Mouse (Mus musculus) ZHBTc4 (cell line): ENCODE data around the gene Spag8.

Source experiments
- DNase-seq: peaks from one replicate; pipeline ENCODE4 v3.0.0-alpha.2; 2011; ENCODE audit warnings: low read depth, low spot score

The Spag8 gene

GRCm38 (mm10) chr4:43652726-43653125, 668 bp downstream of the Spag8 start:
- no peak for DNase-seq

DNA sequence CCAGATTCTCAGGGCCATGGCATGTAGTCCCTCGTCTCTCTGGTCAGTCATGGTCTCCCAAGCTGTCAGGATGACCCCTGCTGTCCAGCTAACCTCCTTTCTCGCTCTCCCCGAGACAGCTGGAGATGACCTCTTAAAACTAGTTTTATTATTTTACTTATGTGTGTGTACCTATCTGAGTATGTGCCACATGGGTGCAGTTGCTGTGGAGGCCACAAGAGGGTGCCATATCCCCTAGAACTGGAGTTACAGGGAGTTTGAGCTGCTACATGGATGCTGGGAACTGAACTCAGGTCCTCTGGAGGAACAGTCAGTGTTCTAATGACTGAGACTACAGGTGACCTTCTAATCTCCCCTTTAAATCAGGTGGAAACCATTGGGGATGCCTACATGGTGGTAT, 3.6 kb downstream of the Spag8 start:
- peak; percentile 63 for DNase-seq

- no peak for DNase-seq
These were observed 12.9 kb downstream of the Spag8 start for GRCm38 (mm10) chr4:43640491-43640890.

DNA sequence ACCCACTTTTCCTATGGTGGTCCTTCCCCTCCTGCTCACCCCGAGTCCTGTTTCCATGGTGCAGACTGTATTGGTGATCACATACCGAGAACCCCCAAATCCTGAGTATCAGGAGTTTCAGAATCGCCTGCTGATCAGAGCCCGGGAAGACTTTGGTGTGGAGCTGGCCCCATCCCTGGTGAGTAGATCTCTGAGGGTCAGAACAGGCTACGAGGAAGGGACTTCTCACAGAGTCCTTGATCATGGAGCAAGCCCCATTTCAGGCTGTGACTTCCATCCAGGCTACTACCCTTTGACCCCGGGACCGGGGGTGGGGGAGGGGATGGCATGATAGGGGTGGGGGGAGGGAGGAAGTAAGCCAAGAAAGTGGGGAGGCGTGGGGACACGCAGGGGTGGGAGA, 13.3 kb downstream of the Spag8 start:
- DNase-seq = no peak

DNA sequence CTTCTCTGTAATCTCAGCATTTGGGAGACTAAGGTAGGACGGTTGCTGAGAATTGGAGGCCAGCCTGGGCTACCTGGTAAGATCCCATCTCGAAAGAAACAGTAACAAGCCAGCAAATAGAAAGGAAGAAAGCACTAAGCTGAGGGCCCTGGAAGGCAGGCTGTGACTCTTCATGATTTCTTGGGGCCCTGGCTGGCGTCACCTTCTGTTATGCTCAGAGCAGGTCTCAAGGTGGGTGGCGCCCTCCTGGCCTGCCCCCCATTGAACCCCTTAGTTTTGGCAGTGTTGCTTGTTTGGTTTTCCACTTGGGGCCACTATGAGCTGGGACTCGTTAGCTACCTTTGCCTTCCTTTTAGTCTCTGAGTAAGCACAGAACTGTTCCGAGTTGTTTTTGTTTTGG, 16.6 kb downstream of the Spag8 start:
- DNase-seq = no peak

- DNase-seq = no peak
These were observed 18.6 kb downstream of the Spag8 start for GRCm38 (mm10) chr4:43634621-43635374.

DNA sequence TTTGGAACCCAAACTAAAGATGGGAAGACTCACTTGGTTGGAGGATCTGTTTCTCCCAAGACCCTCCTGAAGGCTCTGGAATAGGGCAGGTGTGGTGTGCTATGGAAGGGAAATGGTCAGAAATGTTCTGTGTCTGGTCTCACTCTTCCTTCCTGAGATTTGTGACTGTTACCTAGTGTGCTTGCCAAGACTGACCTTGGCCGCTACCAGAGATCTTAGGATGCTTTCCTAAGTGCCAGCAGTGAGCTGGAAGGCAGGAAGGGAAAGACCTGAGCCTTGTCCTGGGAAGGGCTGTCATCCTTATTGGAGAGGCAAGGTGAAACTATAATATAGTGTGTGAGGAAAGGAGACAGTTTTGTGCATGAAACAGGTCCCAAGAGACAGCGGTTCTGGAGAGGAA, 19.7 kb downstream of the Spag8 start:
- DNase-seq = no peak

DNA sequence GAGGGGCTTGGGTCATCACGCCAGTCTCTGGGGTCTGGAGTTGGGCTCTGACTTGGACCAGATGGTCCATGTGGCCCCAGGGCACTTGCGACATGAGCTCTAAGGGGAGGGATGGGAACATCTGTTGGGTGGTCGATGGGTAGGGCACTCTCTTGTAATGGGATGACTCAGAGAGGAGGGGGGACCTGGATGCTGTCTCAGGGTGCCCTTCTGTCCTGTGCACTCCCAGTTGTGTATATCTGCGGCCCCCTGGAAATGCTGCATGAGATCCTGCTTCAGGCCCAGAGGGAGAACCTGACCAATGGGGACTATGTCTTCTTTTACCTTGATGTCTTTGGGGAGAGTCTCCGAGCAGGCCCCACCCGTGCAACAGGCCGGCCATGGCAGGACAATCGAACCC, 20.1 kb downstream of the Spag8 start:
- no peak for DNase-seq

- peak; percentile 23 for DNase-seq
These were observed 21.2 kb downstream of the Spag8 start for GRCm38 (mm10) chr4:43631956-43632920.

- DNase-seq = peak; percentile 60
These were observed 22.1 kb downstream of the Spag8 start, which contains the start of gene Npr2 for GRCm38 (mm10) chr4:43631046-43631955. TSS of gene Npr2 (plus strand) at chr4:43631935.

DNA sequence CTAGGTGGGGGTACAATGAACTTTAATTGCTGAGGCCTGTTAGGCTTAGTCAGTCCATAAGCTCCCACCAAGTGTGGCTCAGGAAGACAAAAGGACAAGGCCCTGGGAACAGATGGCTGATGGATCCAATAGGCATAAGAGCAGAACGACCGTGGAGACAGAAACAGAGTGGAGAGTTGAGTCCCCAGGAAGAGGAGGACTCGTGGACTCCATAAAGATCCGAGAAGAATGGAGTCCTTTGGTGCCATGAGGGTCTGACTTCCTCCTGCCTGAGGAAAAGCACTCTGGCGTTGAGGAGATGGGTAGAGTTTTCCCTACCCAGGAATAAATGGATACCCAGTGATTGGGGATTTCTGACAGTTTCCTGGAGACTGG, 22.7 kb downstream of the Spag8 start:
- no peak for DNase-seq

DNA sequence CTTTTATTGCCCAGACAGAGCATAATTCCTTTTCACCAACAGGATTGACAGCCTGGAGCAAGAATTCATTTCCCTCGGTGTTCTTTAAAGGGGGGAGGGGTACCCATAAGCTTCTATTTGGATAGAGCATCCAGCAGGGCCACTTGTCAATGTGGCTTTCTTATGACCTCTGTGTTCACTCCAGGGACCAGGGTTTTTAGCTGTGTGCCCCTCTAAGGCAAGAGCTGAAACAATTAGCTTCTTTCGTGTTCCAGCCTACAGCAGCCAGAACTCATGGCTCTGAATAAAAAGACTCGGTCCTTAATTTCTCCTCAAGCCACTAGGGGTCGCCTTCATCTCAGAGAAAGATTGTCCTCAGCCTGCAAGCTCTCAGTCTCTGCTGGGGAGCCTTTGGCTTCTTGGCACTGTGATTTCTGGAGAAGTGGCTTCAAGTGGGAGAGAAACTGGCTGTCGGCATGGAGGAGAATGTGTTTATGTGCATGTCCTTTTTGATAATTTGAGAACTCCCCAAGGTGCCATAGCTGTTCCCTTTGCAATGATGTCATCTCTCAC, 23.3 kb downstream of the Spag8 start:
- DNase-seq = peak; percentile 88

DNA sequence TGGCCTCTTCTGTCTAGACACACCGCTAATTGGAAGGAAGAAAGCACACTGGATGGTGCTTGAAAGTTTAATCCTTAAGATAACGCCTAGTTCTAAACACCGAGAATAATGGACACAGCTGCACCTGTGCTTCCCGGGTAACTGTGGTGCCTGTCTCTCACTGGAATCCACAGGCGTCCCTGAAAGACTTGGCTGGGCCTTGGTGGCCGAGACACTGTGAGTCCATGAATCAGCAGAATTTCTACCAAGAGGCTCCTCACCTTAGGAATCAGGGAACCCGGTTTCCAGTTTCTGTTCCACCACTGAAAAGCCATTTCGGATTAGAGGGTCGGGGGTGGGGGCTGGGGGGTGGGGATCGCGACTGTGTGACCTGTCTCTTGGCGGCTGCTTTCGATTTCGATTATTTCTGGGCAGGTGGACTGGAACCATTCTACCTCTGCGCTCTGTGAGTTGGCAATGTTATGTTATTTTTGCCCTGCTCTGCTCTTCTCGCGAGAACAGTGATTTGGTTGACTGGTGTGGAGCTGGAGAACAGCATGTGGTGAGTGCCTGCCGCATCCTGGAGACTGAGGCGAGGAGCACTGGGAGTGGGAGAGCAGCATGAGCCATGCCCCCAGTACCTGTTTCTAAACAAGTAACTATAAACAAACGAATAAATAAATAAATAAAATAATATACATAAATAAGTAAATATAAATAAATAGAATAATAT, 24.1 kb downstream of the Spag8 start:
- DNase-seq = peak; percentile 64

DNA sequence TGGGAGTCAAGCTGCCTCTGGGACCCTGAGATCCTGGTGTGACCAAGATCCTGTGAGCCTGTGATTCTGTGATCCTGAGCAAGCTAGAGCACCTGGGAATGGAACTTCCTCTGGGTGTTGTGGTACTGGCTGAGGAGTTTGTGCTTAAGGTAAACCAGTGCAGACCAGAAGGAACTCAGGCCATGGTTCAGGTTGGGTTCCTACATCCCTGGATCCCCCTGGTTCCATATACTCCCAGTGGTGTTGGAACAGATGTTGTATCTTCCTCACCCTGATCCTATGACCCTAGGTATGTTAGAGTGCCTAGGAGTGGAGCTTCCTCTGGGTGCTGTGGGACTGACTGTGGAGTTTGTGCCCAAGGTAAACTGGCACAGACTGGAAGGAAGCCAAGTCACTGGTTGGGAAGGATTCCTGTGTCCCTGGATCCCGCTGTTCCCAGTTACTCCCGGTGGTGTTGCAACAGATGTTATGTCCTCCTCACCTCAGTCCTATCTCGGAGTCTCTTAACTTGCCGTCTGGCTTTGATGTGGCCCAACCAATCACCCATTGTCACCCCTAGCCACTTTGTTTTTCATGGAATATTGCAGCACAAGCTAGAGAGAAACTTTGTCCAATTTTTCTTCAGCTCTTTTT, 33.1 kb downstream of the Spag8 start:
- no peak for DNase-seq

- DNase-seq = no peak
These were observed 40.2 kb downstream of the Spag8 start for GRCm38 (mm10) chr4:43613060-43613730.

GRCm38 (mm10) chr4:43612534-43612933, 40.9 kb downstream of the Spag8 start:
- no peak for DNase-seq

- DNase-seq = no peak
These were observed 48.4 kb downstream of the Spag8 start for GRCm38 (mm10) chr4:43604751-43605685.

DNA sequence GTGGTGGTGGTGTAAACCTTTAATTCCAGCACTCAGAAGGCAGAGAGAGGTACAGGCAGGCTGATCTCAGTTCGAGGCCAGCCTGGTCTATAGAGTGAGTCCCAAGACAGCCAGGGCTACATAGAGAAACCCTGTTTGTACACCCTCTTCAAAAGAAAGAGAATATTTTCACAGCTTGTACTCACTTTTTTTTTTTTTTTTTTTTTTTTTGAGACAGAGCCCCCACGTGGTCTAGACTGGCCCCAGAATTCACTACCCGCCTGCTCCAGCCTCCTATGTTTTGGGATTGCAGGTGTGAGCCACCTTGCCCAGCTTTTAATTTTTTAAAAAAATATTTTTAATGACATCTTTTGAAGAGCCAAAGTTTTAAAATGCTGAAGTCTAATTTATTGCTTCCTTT, 49.3 kb downstream of the Spag8 start:
- DNase-seq = no peak
